Mouse (Mus musculus) naive thymus-derived CD4-positive, alpha-beta T cell, adult 2 months (primary cell): ENCODE data around the gene Hoxb1.

Experiments used
- DNase-seq: peaks from one replicate; pipeline ENCODE4 v3.0.0-alpha.2; 2011; ENCODE audit warnings: low read depth

The Hoxb1 gene

DNA sequence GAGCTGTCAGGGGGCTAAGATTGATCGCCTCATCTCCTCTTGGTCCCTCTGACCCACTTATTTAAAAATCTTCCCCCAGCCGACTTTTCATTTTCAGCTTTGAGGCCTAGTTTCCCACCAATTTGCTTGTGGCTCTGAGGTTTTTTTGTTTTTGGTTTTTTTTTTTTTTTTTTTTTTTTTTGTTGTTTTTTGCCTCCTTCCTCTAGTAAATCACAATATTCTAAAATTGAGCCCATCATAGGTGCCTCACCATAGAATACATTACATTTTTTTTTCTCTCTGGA, 15.3 kb upstream of the Hoxb1 start, which contains the start of gene Hoxb2:
Hoxb2 (plus strand) TSS at position 185 of the 284 bp plus-strand sequence.
- DNase-seq: no peak

DNA sequence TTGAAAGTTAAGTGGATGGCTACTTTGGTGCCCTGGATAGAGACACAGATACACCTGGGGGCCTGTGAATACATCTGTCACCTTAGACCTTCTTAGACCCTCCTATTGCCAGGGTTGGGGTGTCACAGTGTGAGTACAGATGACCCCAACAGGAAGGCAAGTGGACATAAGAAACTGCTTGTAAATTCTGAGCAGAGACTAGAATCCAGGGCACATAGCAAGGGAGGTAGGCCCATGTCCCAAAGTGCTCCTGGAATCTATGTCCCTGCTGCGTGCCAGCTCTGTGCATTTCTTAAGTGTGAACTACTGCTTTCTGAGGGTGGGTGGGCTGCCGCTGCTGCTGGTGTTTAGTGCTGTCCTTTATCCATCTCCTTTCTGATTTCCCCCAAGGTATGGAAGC, 14.8 kb upstream of the Hoxb1 start:
- no peak for DNase-seq

DNA sequence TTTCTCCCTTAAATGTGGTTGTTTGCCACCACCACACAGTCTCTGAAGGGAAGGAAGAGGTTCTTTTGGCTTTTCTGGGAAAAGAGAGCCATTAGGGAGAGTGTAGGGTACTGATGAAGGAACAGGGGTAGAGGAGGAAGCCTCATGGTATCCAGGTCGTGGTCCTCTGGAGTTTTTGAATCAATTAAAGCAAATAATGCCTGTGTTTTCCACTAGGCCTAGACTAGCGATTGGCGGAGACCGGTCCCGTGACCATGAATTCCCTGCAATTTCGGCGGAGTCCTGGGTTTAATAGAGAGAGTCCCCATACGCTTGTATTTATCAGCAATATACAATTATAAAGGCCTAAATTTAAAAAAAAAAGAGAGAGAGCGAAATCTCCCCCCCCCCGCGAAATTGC, 14.2 kb upstream of the Hoxb1 start:
- DNase-seq: no peak

DNA sequence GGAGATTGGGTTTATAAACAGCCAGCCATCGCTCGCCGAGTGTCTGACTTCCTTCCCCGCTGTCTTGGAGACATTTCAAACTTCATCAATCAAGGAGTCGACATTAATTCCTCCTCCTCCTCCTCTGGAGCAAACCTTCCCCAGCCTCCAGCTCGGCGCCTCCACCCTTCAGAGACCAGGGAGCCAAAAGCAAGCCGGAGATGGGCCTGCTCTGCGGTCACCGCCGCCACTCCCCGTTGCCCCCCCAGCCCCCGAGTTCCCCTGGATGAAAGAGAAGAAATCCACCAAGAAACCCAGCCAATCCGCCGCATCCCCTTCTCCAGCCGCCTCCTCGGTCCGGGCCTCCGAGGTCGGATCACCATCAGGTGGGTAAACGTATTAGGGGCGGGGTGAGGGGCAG, 13.7 kb upstream of the Hoxb1 start:
- no peak for DNase-seq

DNA sequence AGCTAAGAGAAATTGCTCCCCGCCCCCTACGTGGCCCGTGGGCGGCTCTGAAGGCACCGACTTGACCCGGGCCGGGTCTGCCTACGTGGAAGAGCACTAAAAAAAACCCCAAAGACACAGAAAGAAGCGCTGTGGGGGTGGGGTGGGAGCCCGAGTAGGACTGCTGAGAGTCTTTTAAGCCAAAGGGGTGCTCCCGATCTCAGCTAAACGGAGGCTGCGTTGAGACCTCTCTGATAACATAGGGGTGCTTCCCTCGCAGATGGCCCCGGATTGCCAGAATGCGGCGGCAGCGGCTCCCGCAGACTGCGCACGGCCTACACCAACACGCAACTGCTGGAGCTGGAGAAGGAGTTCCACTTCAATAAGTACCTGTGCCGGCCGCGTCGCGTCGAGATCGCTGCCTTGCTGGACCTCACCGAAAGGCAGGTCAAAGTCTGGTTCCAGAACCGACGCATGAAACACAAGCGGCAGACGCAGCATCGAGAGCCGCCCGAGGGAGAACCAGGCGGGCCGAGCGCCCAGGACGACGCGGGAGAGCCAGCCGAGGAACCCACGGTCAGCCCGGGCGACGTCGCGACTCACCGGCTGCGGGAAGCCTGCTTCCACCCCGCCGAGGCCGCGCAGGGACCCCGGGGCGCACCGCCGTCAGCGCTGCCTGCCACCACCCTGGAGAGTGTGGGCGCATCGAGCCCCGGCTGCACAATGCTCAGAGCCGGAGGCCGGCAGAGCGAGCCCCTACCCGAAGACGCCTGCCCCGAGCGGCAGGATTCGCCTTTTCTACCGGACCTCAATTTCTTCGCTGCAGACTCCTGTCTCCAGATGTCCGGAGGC, 12.6 kb upstream of the Hoxb1 start:
- peak; percentile 24 for DNase-seq

DNA sequence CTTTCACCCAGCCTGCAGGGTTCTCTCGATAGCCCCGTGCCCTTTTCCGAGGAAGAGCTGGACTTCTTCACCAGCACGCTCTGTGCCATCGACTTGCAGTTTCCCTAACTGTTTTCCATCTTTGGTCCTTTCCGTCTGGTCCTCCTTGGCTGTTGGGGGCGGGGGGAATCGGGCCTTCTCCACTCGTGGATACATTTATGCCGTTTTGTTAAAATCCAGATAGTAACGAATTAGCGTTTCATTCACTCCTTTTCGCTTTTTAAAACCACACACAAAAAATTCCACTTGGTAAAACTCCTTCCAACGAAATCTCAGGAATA, 12.1 kb upstream of the Hoxb1 start:
- DNase-seq: no peak

DNA sequence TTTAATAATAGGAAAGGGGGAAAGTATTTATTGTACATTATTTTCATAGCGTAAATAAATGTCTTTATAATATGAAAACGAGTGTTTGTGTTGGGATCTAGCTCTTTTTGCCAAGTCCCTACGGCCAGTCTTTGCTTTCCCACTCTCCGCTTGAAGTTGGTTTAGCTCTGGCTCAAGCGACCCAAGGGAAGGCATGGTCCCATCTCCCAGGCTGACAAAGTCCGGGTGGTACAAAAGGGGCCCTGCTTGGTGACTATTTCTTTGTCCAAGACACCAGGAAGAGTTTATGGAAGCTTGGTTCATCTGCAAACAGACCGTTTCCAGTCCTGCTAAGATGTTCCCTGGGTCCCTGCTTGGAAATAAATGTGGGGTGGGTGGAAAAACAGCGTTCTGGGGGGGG, 11.6 kb upstream of the Hoxb1 start:
- no peak for DNase-seq

DNA sequence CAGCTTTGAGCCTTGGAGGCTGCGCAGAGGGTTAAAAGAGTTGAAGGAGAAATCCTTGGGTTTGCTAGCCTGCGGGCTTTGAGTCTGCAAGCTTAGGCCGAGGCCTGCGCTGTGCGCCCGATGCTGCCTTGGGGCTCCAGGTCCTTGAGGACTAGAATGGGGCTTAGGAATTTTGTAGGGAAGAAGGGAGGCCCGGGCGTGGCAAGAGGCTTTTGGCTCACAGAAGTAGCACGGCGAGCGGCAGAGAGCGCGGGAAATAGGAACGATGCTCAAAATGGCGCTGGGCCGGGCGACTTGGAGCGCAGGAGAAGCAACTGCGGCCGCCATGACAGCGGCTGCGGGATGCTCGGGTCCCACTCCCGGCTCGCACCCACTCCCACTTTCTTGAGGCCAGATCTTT, 11.2 kb upstream of the Hoxb1 start:
- DNase-seq: no peak

DNA sequence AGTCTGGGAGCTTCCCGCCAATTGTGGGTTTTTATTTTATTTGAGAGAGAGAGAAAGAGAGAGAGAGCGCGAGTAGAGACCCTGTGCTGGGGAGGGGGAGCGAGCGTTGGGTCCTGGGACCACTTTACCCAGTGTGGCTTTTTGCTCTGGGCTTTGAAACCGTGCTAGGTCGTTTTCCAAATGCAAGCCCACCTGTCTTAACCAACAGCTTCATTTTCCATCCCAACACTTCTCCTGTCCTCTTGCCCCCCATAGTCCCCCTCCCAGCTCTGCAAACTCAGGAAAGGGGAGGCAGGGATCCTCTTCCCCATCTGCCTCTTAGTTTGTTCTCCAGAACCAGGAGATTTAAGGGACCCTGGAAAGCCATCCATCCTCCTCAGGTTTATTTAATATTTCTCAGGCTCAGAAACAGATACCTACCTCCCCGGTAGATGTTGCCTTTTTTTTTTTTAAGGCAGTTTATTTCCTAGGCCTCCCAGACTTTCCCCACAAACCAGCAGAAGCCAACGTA, 10.7 kb upstream of the Hoxb1 start:
- no peak for DNase-seq

DNA sequence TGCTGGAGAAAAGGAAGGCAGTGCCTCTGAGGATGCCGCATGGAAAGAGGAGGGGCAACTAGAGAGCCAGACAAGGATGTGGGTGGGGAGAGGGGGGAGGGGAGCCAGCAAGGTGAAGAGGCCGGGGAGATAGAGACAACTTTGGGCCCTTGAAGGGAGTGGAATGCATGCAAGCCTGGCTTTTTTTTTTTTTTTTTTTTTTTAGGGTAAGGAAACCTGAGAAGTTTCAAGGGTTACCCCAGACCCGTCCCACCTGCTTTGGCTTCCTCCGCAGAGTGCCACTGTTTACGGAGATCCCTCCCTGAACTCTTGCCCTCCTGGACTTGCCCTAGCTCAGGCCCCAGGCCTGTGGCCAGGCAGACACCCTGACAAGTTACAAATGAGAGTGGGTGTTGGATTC, 1.7 kb upstream of the Hoxb1 start:
- no peak for DNase-seq

DNA sequence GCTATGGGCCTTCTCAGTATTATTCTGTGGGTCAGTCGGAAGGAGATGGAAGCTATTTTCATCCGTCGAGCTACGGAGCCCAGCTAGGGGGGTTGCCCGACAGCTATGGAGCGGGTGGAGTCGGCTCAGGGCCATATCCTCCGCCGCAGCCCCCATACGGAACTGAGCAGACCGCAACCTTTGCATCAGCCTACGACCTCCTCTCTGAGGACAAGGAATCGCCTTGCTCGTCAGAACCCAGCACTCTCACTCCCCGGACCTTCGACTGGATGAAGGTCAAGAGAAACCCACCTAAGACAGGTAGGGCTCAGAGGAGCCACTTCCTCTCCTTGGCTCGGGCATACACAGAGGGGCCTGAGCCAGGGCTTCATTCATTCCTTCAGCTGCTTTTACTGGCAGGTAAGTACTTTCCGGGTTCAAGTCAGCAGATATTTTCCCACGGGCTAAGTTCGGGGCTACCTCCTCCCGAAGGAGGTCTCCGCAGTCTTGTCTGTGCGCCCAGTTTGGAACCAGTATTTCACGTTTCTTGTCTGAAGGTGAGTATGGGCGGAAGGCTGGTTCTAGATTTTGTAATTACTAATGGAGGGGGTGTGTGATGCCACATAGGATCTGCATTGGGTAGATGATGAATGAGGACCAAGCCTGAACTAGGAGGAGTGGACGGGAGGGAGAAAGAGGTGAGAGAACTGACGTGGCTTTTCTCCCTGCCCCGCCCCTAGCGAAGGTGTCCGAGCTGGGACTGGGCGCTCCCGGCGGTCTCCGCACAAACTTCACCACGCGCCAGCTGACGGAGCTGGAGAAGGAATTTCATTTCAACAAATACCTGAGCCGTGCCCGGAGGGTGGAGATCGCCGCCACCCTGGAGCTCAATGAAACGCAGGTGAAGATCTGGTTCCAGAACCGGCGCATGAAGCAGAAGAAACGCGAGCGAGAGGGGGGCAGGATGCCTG, 815 bp downstream of the Hoxb1 start:
- no peak for DNase-seq

DNA sequence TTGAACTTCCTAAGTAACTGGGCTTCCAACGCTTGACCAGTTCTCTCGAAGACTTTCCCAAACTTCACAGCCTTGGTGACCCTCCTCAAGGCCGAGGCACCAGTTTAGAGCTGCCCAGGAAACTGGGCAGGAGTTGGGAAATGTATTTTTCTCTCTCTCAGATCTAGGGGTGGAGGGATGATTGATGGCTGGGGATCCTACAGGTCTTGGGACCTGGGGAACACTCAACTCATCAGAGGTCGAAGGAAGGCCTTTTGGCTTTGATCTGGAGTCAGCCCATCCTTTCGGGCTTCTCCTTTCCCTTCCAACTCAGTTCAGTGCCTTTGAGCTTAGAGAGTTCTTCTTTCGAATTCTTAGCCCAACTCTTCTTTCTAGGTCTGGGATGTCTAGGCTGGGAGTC, 1.6 kb downstream of the Hoxb1 start:
- no peak for DNase-seq

DNA sequence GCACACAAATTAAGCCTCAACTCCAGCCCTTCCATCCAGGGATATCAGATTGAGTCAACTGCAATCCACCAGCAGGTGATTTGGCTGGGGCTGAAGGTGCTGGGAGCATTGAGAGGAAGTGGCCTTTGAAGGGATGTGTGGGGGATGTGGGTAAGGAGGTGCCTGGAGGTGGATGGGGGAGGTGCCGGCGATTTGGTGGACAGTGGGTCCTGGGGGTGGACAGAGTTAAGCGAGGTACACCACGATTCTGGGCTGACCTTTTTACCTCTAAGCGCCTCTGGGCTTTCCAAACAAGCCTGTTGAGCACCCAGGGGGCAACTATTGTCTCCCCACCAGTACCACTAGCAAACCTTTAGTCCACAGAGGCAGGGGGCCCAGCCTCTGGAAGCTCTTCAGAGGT, 3.1 kb downstream of the Hoxb1 start:
- no peak for DNase-seq

DNA sequence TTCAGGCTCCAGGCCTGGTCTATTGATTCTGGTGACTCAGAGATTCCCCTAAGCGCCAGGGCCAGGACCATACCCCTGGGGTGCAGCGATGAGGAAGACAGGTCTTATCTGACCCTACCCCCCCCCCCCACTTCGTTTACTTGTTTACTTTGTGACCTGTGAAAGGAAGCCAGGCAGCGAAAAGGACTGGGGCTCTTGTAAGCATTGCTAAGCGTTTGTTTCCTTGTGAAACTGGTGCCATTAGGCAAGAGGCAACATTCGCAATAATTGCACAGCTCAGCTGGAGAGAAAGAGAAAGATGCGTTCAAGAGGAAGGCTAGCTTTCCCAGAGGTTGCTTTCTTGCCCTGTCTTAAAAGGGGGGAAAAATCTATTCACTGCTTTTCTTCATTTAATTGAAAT, 3.6 kb downstream of the Hoxb1 start:
- DNase-seq: no peak

DNA sequence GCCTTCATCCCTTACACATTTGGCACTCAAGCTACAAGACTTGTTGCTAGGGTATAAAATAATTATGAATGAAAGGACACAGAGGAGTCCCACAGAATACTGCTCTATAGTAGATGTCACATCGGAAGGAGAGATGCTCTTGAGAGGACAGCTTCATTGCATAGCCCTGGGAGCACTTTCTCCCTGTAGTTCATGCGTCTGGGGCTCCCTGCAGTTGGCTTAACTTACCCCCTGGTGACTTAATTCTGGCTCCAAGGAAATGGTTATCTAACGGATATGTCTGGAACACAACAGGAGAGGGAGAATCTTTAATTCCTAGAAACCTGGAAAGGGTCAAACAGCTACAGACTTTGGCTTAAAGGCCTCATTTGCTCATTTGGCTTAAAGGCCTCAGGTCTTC, 6.2 kb downstream of the Hoxb1 start:
- no peak for DNase-seq

DNA sequence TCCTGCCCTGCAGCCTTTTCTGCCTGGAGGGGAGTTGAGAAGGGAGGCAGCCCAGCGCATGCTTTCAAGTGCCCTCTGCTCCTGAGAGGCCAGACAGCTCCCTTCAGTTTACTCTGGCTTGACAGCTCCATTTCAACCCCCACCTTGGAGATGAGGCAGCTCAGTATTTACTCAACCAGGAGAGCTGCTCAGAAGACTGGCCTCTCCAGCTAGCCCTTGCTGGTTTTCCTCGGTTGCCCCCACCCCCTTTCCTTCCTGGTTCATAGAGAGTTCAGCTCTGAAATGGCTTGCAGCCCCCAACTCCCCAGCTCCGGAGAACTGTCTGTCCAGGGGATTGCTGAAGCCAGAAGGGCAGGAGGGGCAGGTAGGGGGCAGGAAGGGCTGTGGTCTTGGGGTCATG, 7.0 kb downstream of the Hoxb1 start:
- DNase-seq: no peak

DNA sequence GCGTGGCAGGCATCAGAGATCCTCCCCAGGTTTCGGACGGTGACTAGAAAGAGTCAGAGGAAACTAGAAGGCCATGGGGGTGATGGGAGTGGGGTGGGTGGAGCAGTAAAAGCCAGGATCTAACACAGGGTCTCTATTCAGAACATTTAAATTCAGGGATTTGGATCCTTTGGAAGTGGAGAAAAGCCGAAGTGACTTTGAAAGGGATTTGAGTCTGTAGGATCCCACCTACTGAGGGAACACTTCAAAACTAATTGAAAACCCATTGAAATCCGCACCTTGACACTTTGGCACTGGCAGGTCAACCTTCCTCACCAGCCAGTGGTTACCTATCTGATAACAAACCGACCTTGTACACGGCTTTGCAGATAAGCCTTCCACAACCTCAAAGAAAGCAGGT, 9.3 kb downstream of the Hoxb1 start:
- DNase-seq: no peak

DNA sequence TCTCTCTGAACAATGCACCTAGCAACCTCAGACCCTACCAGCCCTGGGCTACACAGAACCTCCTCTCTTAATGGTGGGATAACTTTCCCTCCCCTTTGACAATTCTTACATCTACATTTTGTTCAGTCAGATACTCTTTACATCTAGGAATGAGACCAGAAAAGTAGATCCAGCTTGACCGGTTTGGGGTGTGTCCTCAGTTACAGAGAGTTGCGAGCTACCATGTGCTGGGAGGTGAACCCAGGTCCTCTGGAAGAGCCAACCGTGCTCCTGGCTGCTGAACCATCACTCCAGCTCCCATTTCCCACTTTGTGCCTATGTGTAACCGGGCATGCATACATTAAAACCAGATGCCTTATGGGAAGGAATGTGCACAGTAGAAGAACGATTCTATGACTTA, 17.8 kb downstream of the Hoxb1 start:
- no peak for DNase-seq

DNA sequence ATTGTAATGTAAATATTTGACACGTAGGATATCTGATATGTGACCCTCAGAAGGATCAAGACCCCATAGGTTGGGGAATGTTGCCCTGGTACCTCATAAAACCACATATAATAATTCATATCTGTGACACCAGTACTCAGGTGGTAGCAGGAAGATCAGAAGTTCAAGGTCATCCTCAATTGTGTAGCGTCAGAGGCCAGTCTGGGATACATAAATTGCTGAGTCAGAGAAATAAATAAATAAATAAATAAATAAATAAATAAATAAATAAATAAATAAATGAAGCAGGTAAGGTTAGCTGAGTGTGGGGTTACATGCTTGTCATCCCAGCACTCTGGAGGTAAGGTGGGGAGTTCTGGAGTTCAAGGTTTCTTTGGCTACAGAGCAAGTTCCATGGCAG, 22.1 kb downstream of the Hoxb1 start:
- no peak for DNase-seq

DNA sequence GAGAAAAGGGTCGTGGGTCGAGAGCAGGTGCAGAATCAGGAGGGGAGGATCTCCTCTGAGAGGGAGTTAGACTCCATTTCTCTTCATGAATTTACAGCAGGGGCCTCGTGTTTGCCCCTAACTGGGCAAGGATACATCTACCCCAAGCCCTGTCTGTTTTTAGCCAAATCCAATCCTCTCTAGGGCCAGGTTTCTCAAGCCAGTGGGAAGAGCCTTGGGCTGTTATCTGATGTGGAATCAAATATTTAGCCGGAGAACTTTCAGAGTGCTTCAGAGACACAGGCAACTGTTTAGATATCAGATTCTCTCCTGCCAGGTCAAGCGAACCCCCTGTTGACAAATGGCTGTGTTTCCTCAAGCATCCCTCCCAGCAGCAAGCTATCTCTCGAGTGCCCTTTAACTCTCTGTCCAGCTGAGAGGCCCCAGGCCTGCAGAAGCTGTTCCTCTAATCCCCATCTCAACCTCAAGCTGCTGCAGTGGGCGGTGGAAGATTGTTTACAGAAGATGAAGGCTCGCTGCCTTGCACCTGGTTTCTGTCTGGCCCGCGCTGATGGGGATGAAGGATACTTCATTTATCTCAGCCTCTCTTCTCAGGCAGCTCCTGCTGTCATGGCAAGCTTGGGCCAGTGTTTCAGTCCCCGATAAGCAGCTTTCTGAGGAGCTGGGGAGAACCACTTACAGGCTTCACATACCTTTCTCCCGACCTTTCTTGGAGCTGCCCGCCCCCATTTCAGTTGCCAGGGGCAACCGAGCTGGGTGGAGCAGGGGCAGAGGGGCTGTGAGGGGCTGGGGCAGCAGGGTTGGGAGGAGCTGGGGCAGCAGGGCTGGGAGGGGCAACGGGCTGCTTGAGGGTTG, 31.4 kb downstream of the Hoxb1 start:
- no peak for DNase-seq

DNA sequence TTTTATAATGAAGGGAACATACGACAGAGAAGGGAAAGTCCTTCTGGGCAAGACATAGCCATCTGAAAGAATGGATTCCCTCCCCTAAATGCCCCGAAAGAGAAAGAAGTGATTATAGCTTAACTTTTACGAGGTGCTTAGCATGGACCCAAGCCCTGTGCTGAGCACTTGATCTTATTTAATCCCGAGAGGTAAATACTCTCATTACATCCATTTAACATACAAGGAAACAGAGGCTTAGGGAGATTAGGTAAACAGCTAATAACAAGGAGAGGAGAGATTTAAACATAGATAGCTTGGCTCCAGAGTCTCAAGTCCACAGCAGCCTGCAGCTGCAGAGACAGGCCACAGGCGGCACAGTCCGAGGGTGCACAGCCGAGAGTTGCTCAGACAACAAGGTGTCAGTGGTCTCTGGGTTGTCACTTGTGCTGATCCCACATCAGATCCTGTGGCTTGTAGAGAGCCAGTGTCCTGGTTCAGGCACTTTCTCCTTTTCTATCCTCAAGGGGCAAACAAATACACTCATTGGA, 32.3 kb downstream of the Hoxb1 start:
- DNase-seq: no peak

DNA sequence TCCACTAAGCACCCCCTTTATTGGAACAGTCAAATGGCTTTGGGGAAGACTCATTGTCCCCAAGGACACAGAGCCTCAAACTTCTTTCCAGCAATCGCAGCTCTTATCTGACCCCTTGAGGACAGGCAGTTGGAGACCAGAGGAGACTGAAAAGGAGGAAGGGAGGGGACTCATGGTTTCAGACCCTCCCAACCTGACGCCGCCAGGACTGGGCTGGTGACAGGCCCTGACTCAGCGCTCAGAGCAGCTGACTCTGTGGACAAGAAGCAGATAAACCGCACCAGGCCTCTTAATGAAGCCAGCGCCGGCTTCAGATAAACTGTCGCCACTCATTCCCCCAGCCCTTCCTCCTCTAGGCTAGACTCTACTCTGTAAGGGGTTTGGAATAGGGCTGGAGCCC, 34.4 kb downstream of the Hoxb1 start:
- no peak for DNase-seq
